Mouse (Mus musculus) liver, postnatal 0 days (tissue): ENCODE measurements around the gene Clock.

Experiments
- CTCF ChIP-seq: sonication (generic); IDR thresholded peaks from 2 replicates; pipeline ENCODE4 v1.5.1; 2016; ENCODE audit warnings: antibody characterized with exemption, low read depth
- EP300 ChIP-seq: IDR thresholded peaks from 2 replicates; pipeline ENCODE4 v1.6.1; 2016; ENCODE audit warnings: antibody characterized with exemption, low read depth, mild to moderate bottlenecking

- no peak for TF ChIP-seq EP300
- no peak for TF ChIP-seq CTCF
Observed at GRCm38 (mm10) chr5:76325113-76325512, 20.5 kb upstream of the Clock start.
